In genomic region chr5:74897133-74897532, GRCm38 (mm10) we compare ENCODE assay signal across 12 mouse cellular contexts.
DNase-seq lines count a peak whose midpoint lies in the region; TF ChIP-seq lines count a peak whose summit lies in the region.
"Had no signal": no experiment of that assay in that cellular context is flagged by ENCODE, and none has a peak within 500 bp of the region (broad histone marks: within the 10 kb centered on the region; RNA-seq: fewer than 3 reads in every experiment).

No protein-coding gene starts in this region.

- intact Hi-C loops in heart, postnatal 25 days (cut with DNase I): no loop called here
- intact Hi-C loops in left cerebral cortex, adult 2 months (cut with DNase I): no loop called here

- no peak for TF ChIP-seq CTCF in C2C12 (IDR thresholded peaks at IDR 0.05; ENCODE audit: control insufficient read depth, insufficient read depth, insufficient read length)
- no peak for TF ChIP-seq CTCF in left cerebral cortex, adult 2 months (IDR thresholded peaks at IDR 0.05)

- no peak overlapping the region for H3ac ChIP-seq in C2C12 (ENCODE audit: control insufficient read depth, insufficient read length, low read depth)

- peak; percentile 63 for DNase-seq in gastrocnemius, postnatal 25 days
- no peak for DNase-seq in gastrocnemius, postnatal 4 days (ENCODE audit: low spot score in 2 of 2)
- DNase-seq in adipocyte (ENCODE audit: low spot score): peak; percentile 74
- DNase-seq in heart, postnatal 25 days (ENCODE audit: low spot score): peak; percentile 41
- no peak for DNase-seq in left cerebral cortex, adult 2 months (ENCODE audit: extremely low spot score in 1 of 2, low spot score in 2 of 2)
- no peak for DNase-seq in frontal cortex, postnatal 10 days (ENCODE audit: low spot score in 2 of 2)
- DNase-seq: cerebellum, adult 18-20 months; kidney, postnatal 36 days; right cerebral cortex, adult 18-20 months had no signal

- no peaks in the 10 kb centered on the region for H3K79me2 ChIP-seq in C2C12 (ENCODE audit: control insufficient read depth, insufficient read depth)

- no peak overlapping the region for H3K27ac ChIP-seq in left cerebral cortex, adult 2 months
- H3K27ac ChIP-seq: hindbrain, embryonic 14.5 days; lung, embryonic 15.5 days had no signal

- H3K27me3 ChIP-seq in C2C12 (ENCODE audit: control insufficient read depth, insufficient read depth, insufficient read length): no peaks in the 10 kb centered on the region
- H3K27me3 ChIP-seq: lung, embryonic 15.5 days had no signal

- H3K79me3 ChIP-seq in C2C12 (ENCODE audit: low read depth): no peaks in the 10 kb centered on the region

- H3K4me3 ChIP-seq in C2C12 (ENCODE audit: insufficient read depth, poor library complexity, severe bottlenecking): no peak overlapping the region
- H3K4me3 ChIP-seq in left cerebral cortex, adult 2 months: no peak overlapping the region
- H3K4me3 ChIP-seq: lung, embryonic 15.5 days had no signal

- H3K36me3 ChIP-seq in C2C12 (ENCODE audit: control insufficient read depth, insufficient read depth): no peaks in the 10 kb centered on the region
- H3K36me3 ChIP-seq: lung, embryonic 15.5 days had no signal

TF ChIP-seq in C2C12, 6 proteins besides CTCF, POLR2A, EP300 and RAD21:
- peak; percentile 43 for TF ChIP-seq CEBPB (IDR thresholded peaks at IDR 0.05; ENCODE audit: low read depth)
- TF ChIP-seq MYOD1 (IDR thresholded peaks at IDR 0.05; ENCODE audit: control insufficient read depth, insufficient read length, low read depth): no peak
TF ChIP-seq in C2C12: peak in this region for 1.

Comparison
In these comparisons a context has a peak if more than half of its experiments do, and no peak if none do; other contexts are left out.
1. DNase-seq: peak in gastrocnemius, postnatal 25 days (single experiment), adipocyte (single experiment) and heart, postnatal 25 days (single experiment); none in gastrocnemius, postnatal 4 days (0 of 2), left cerebral cortex, adult 2 months (0 of 2) and frontal cortex, postnatal 10 days (0 of 2).